Mouse (Mus musculus) liver, postnatal 0 days (tissue): ENCODE measurements around the gene Pard3b.

ENCODE experiments used
- CTCF ChIP-seq: sonication (generic); IDR thresholded peaks from 2 replicates; pipeline ENCODE4 v1.5.1; 2016; ENCODE audit warnings: antibody characterized with exemption, low read depth
- EP300 ChIP-seq: IDR thresholded peaks from 2 replicates; pipeline ENCODE4 v1.6.1; 2016; ENCODE audit warnings: antibody characterized with exemption, low read depth, mild to moderate bottlenecking

GRCm38 (mm10) chr1:62624166-62624565 lies 985.5 kb downstream of the Pard3b start:
- TF ChIP-seq CTCF (no peak), EP300 (no peak)
